Mouse (Mus musculus) megakaryocyte, embryonic 14.5 days (primary cell): ENCODE data around the gene Fstl1.

Experiments used
- FLI1 ChIP-seq: IDR thresholded peaks from 2 replicates; pipeline ENCODE4 v1.6.1; 2012; ENCODE audit warnings: low read length, inconsistent platforms, mixed read lengths
- GATA1 ChIP-seq: IDR thresholded peaks from 3 replicates; pipeline ENCODE4 v1.6.1; 2012; ENCODE audit warnings: mixed read lengths, low read length, inconsistent platforms, borderline replicate concordance

GRCm38 (mm10) chr16:37757223-37757622, 19.4 kb upstream of the Fstl1 start:
- no peak for TF ChIP-seq GATA1
- TF ChIP-seq FLI1: no peak
